Mouse (Mus musculus) left cerebral cortex, postnatal 25 days (tissue): Measurements from ENCODE around the gene Odf3b. TPM values are rescaled to one million over a fixed set of nuclear protein-coding genes. Genes with fewer than 3 reads are reported as not detected.
A peak's percentile ranks its signal among the peaks of the same experiment; 100 is the strongest.

Experiments used
- DNase-seq, 2 experiments: peaks; one replicate each; pipeline ENCODE4 v3.0.0; 2022; ENCODE audit warnings: low spot score in 2 of 2, mixed read lengths in 1 of 2
- intact Hi-C: fragments of 180-260 bp; cut with DNase I; formaldehyde crosslinking; loops from one replicate; pipeline ENCODE4 v1.15.1; 2025
- total RNA-seq, 2 experiments: library from RNA; stranded (reverse); gene quantifications; 2 replicates each; pipeline ENCODE4 v1.2.3; 2021

Odf3b gene
- total RNA-seq = under 1 TPM; 0.57 to 0.80 TPM

- intact Hi-C loops = loop anchor here (5.0 kb wide), 1 partner anchor 88 kb away; no protein-coding TSS in a partner anchor
- no peak for DNase-seq
Measured at GRCm38 (mm10) chr15:89378831-89379401, at the start of gene Odf3b. Odf3b (minus strand) TSS chr15:89379282.

GRCm38 (mm10) chr15:89428136-89428790 is 49.2 kb upstream of the Odf3b start:
- intact Hi-C loops = loop anchor here (2.0 kb wide), 1 partner anchor 49 kb away; the partner anchor contains the start of gene Arsa
- no peak for DNase-seq

- DNase-seq = no peak
- intact Hi-C loops = no loop called here
Measured at GRCm38 (mm10) chr15:89426716-89427115, 47.6 kb upstream of the Odf3b start.

- DNase-seq = no peak
Measured at GRCm38 (mm10) chr15:89425711-89426121, 46.6 kb upstream of the Odf3b start, which contains the start of gene Cpt1b. Cpt1b (minus strand) TSS chr15:89425863.

GRCm38 (mm10) chr15:89424621-89425020 is 45.5 kb upstream of the Odf3b start:
- peak in 1 of 2 experiments; percentile 10 for DNase-seq
- intact Hi-C loops = no loop called here

More at GRCm38 (mm10) chr15:89425711-89426121, 46.6 kb upstream of the Odf3b start, which contains the start of gene Cpt1b:
- intact Hi-C loops = no loop called here

GRCm38 (mm10) chr15:89421938-89422337 is 42.9 kb upstream of the Odf3b start:
- no peak for DNase-seq
- intact Hi-C loops = no loop called here

- intact Hi-C loops = no loop called here
- DNase-seq = no peak
Measured at GRCm38 (mm10) chr15:89415282-89415681, 36.2 kb upstream of the Odf3b start.

GRCm38 (mm10) chr15:89410118-89410517 is 31.0 kb upstream of the Odf3b start, which contains the start of gene Syce3:
Syce3 (minus strand) TSS chr15:89410503.
- intact Hi-C loops = no loop called here
- no peak for DNase-seq

GRCm38 (mm10) chr15:89406691-89407090 is 27.6 kb upstream of the Odf3b start:
- intact Hi-C loops = no loop called here
- DNase-seq = no peak

GRCm38 (mm10) chr15:89404831-89405623 is 25.9 kb upstream of the Odf3b start:
- no peak for DNase-seq
- intact Hi-C loops = no loop called here

GRCm38 (mm10) chr15:89402471-89402870 is 23.4 kb upstream of the Odf3b start:
- intact Hi-C loops = no loop called here
- DNase-seq = no peak

GRCm38 (mm10) chr15:89399716-89400115 is 20.6 kb upstream of the Odf3b start:
- intact Hi-C loops = no loop called here
- no peak for DNase-seq

- no peak for DNase-seq
- intact Hi-C loops = no loop called here
Measured at GRCm38 (mm10) chr15:89398146-89398545, 19.1 kb upstream of the Odf3b start.

- intact Hi-C loops = no loop called here
- no peak for DNase-seq
Measured at GRCm38 (mm10) chr15:89396883-89397282, 17.8 kb upstream of the Odf3b start.

- intact Hi-C loops = no loop called here
- no peak for DNase-seq
Measured at GRCm38 (mm10) chr15:89390081-89390480, 11.0 kb upstream of the Odf3b start.

- no peak for DNase-seq
- intact Hi-C loops = no loop called here
Measured at GRCm38 (mm10) chr15:89387127-89387526, 8.0 kb upstream of the Odf3b start.

GRCm38 (mm10) chr15:89384617-89385016 is 5.5 kb upstream of the Odf3b start, which contains the start of gene Klhdc7b:
Klhdc7b (plus strand) TSS chr15:89384917.
- no peak for DNase-seq
- intact Hi-C loops = no loop called here

- intact Hi-C loops = loop anchor here (5.0 kb wide), 1 partner anchor 88 kb away; no protein-coding TSS in a partner anchor
- DNase-seq = no peak
Measured at GRCm38 (mm10) chr15:89379429-89379828, 347 bp upstream of the Odf3b start.

- intact Hi-C loops = loop anchor here (5.0 kb wide), 1 partner anchor 89 kb away; no protein-coding TSS in a partner anchor
- DNase-seq = no peak
Measured at GRCm38 (mm10) chr15:89377938-89378828, 899 bp downstream of the Odf3b start.
